Mouse (Mus musculus) lung, postnatal 4 days (tissue): ENCODE data around the gene Gm13275.
"Not testable (repeated sequence)": the region's sequence is repeated elsewhere in the genome, so short reads cannot be mapped to it uniquely, and the experiment has no call there.

ENCODE experiments used
- DNase-seq, 2 experiments: peaks; one replicate each; pipeline ENCODE4 v3.0.0; 2021

Gene Gm13275

GRCm38 (mm10) chr4:88799365-88799764 is 5.1 kb downstream of the Gm13275 start, which contains the start of gene Gm13285:
Gene Gm13285, plus strand, starts transcription at chr4:88799665.
- DNase-seq = not testable (repeated sequence)

- DNase-seq = not testable (repeated sequence)
These were observed 8.7 kb downstream of the Gm13275 start, which contains the start of gene Gm13287 for GRCm38 (mm10) chr4:88802954-88803353. Gene Gm13287, plus strand, starts transcription at chr4:88803254.

- DNase-seq = not testable (repeated sequence)
These were observed 10.9 kb downstream of the Gm13275 start, which contains the start of gene Gm13288 for GRCm38 (mm10) chr4:88805231-88805630. Gene Gm13288, plus strand, starts transcription at chr4:88805531.

- peak; percentile 55 to 78 for DNase-seq
These were observed 11.5 kb downstream of the Gm13275 start for GRCm38 (mm10) chr4:88805761-88806160.

- DNase-seq = no peak
These were observed 21.6 kb downstream of the Gm13275 start, which contains the start of gene Ifna7 for GRCm38 (mm10) chr4:88815928-88816327. Gene Ifna7, plus strand, starts transcription at chr4:88816228.

- DNase-seq = no peak
These were observed 25.4 kb downstream of the Gm13275 start, which contains the start of gene Ifna11 for GRCm38 (mm10) chr4:88819659-88820058. Gene Ifna11, plus strand, starts transcription at chr4:88819959.

- DNase-seq = no peak
These were observed 28.7 kb downstream of the Gm13275 start for GRCm38 (mm10) chr4:88822995-88823394.

GRCm38 (mm10) chr4:88827116-88827515 is 32.8 kb downstream of the Gm13275 start, which contains the start of gene Ifna6:
Gene Ifna6, plus strand, starts transcription at chr4:88827416.
- DNase-seq = not testable (repeated sequence)

- DNase-seq = peak in 1 of 2 experiments; percentile 14
These were observed 36.2 kb downstream of the Gm13275 start for GRCm38 (mm10) chr4:88830523-88830922.

GRCm38 (mm10) chr4:88835225-88835624 is 40.9 kb downstream of the Gm13275 start, which contains the start of gene Ifna5:
Gene Ifna5, plus strand, starts transcription at chr4:88835525.
- DNase-seq = not testable (repeated sequence)

GRCm38 (mm10) chr4:88838828-88839227 is 44.5 kb downstream of the Gm13275 start:
- no peak for DNase-seq

GRCm38 (mm10) chr4:88840058-88840457 is 45.8 kb downstream of the Gm13275 start:
- no peak for DNase-seq

GRCm38 (mm10) chr4:88841438-88841911 is 47.2 kb downstream of the Gm13275 start, which contains the start of gene Ifna4:
Gene Ifna4, plus strand, starts transcription at chr4:88841861.
- no peak for DNase-seq
